Mouse (Mus musculus) adrenal gland, postnatal 10 days (tissue): ENCODE data around the gene Dcxr. TPM values are rescaled to one million over a fixed set of nuclear protein-coding genes. Genes with fewer than 3 reads are reported as not detected.

Experiments used
- total RNA-seq, 2 experiments: library from RNA; stranded (reverse); gene quantifications; 2 replicates each; pipeline ENCODE4 v1.2.3; 2021

The Dcxr gene
- total RNA-seq, 2 experiments from 2014 or later, result 33.0 to 37.3 TPM

Other genes with a start within 250 kb of the Dcxr start
- 100 to 1,000 TPM; 179 to 189 TPM for gene Mrpl12, start 242.7 kb downstream of the Dcxr start, total RNA-seq
- 10 to 100 TPM; 58.5 to 60.9 TPM for gene Slc25a10, start 235.4 kb downstream of the Dcxr start, total RNA-seq
- gene Gcgr, start 196.6 kb downstream of the Dcxr start, total RNA-seq, result 10 to 100 TPM in 1 of 2 experiments, 1 to 10 TPM in 1; 9.6 to 15.7 TPM
- 10 to 100 TPM; 60.0 to 62.2 TPM for gene Mcrip1, start 177.6 kb downstream of the Dcxr start, total RNA-seq
- 10 to 100 TPM in 1 of 2 experiments, 1 to 10 TPM in 1; 7.1 to 21.8 TPM for gene Ppp1r27, start 176.1 kb downstream of the Dcxr start, total RNA-seq
- 100 to 1,000 TPM; 424 to 571 TPM for gene P4hb, start 154.0 kb downstream of the Dcxr start, total RNA-seq
- gene Arhgdia, start 145.7 kb downstream of the Dcxr start, total RNA-seq, result 100 to 1,000 TPM; 281 to 286 TPM
- gene Alyref, start 128.9 kb downstream of the Dcxr start, total RNA-seq, result 100 to 1,000 TPM; 112 to 114 TPM
- 10 to 100 TPM; 73.1 to 86.4 TPM for gene Anapc11, start 128.9 kb downstream of the Dcxr start, total RNA-seq
- gene Npb, start 118.8 kb downstream of the Dcxr start, total RNA-seq, result 1 to 10 TPM; 1.0 to 1.3 TPM
- gene Pcyt2, start 109.3 kb downstream of the Dcxr start, total RNA-seq, result 100 to 1,000 TPM; 144 to 150 TPM
- 10 to 100 TPM; 33.2 to 40.3 TPM for gene Sirt7, start 102.0 kb downstream of the Dcxr start, total RNA-seq
- 10 to 100 TPM; 41.1 to 46.5 TPM for gene Mafg, start 93.7 kb downstream of the Dcxr start, total RNA-seq
- gene Pycr1, start 83.5 kb downstream of the Dcxr start, total RNA-seq, result 1 to 10 TPM; 5.1 to 5.2 TPM
- gene Myadml2, start 79.1 kb downstream of the Dcxr start, total RNA-seq, result 1 to 10 TPM; 3.2 to 7.6 TPM
- 10 to 100 TPM; 12.4 to 13.3 TPM for gene Notum, start 66.1 kb downstream of the Dcxr start, total RNA-seq
- 10 to 100 TPM; 67.9 to 81.5 TPM for gene Aspscr1, start 54.3 kb downstream of the Dcxr start, total RNA-seq
- gene Cenpx, start 13.5 kb downstream of the Dcxr start, total RNA-seq, result 10 to 100 TPM; 47.6 to 51.3 TPM
- gene Lrrc45, start 13.4 kb downstream of the Dcxr start, total RNA-seq, result 10 to 100 TPM; 20.0 to 27.4 TPM
- 1 to 10 TPM; 3.8 to 9.5 TPM for gene Rac3, start 5.8 kb downstream of the Dcxr start, total RNA-seq
- 10 to 100 TPM in 1 of 2 experiments, 1 to 10 TPM in 1; 9.2 to 17.6 TPM for gene Cbr2, start 4.8 kb upstream of the Dcxr start, total RNA-seq
- 10 to 100 TPM; 23.9 to 46.6 TPM for gene Hmga1b, start 35.5 kb upstream of the Dcxr start, total RNA-seq
- 10 to 100 TPM; 15.9 to 20.6 TPM for gene Rfng, start 56.9 kb upstream of the Dcxr start, total RNA-seq
- 10 to 100 TPM; 84.2 to 89.3 TPM for gene Gps1, start 57.0 kb upstream of the Dcxr start, total RNA-seq
- gene Dus1l, start 69.1 kb upstream of the Dcxr start, total RNA-seq, result 10 to 100 TPM; 61.2 to 64.3 TPM
- gene Fasn, start 97.3 kb upstream of the Dcxr start, total RNA-seq, result 100 to 1,000 TPM in 1 of 2 experiments, 10 to 100 TPM in 1; 93.1 to 104 TPM
- gene Ccdc57, start 205.6 kb upstream of the Dcxr start, total RNA-seq, result 10 to 100 TPM in 1 of 2 experiments, 1 to 10 TPM in 1; 8.4 to 10.8 TPM
- gene Slc16a3, start 221.2 kb upstream of the Dcxr start, total RNA-seq, result 10 to 100 TPM; 10.4 to 11.6 TPM